Mouse (Mus musculus): ENCODE measurements at regions not wholly inside any gene's neighbourhood (a gene's known extent, or its start where the extent isn't known, plus 50 kb on each side); places are given as distances from the start of the nearest gene placed in this dataset.
A peak's percentile ranks its signal among the peaks of the same experiment; 100 is the strongest.

GRCm38 (mm10) chr16:31508981-31509380, 86.9 kb downstream of the Bdh1 start:
- H3K4me3 ChIP-seq = peak overlapping the region; percentile 26
- peaks cover 27% of the 10 kb centered on the region for H3K4me1 ChIP-seq (replicated peaks)
- H3K9me3 ChIP-seq (replicated peaks) = no peaks in the 10 kb centered on the region
- WGBS = 7% methylated on average over 18 of the region's 18 CpGs
- H3K27me3 ChIP-seq = no peaks in the 10 kb centered on the region
- H3K36me3 ChIP-seq = no peaks in the 10 kb centered on the region
- peak overlapping the region; percentile 57 for H3K4me2 ChIP-seq
- H3K9ac ChIP-seq = peak overlapping the region; percentile 44
- peak overlapping the region; percentile 88 for H3K27ac ChIP-seq
- ATAC-seq (replicated peaks; ENCODE audit: insufficient number of reproducible peaks, insufficient read depth, low FRiP score, low read depth) = peak; percentile 90

GRCm38 (mm10) chr16:31510097-31510496, 88.0 kb downstream of the Bdh1 start:
- Histone ChIP-seq H3K27ac (no peak overlapping the region), H3K9ac (no peak overlapping the region), H3K4me3 (no peak overlapping the region), H3K27me3 (no peaks in the 10 kb centered on the region), H3K4me1 (replicated peaks) (peaks cover 27% of the 10 kb centered on the region), H3K9me3 (replicated peaks) (no peaks in the 10 kb centered on the region), H3K36me3 (no peaks in the 10 kb centered on the region), H3K4me2 (no peak overlapping the region)
- 66% methylated on average over 8 of the region's 8 CpGs for WGBS
- ATAC-seq (replicated peaks; ENCODE audit: insufficient number of reproducible peaks, insufficient read depth, low FRiP score, low read depth) = no peak

- no peak overlapping the region for H3K4me2 ChIP-seq
These were observed 96.7 kb downstream of the Bdh1 start for GRCm38 (mm10) chr16:31518816-31519215.

GRCm38 (mm10) chr16:31520081-31520480, 98.0 kb downstream of the Bdh1 start:
- Histone ChIP-seq H3K9ac (no peak overlapping the region), H3K4me2 (no peak overlapping the region), H3K4me1 (replicated peaks) (no peaks in the 10 kb centered on the region), H3K4me3 (no peak overlapping the region), H3K9me3 (replicated peaks) (no peaks in the 10 kb centered on the region), H3K36me3 (no peaks in the 10 kb centered on the region), H3K27ac (no peak overlapping the region), H3K27me3 (no peaks in the 10 kb centered on the region)
- no peak for ATAC-seq (replicated peaks; ENCODE audit: insufficient number of reproducible peaks, insufficient read depth, low FRiP score, low read depth)
- WGBS = 84% methylated on average over 9 of the region's 9 CpGs

More at GRCm38 (mm10) chr16:31518816-31519215, 96.7 kb downstream of the Bdh1 start:
- no peaks in the 10 kb centered on the region for H3K27me3 ChIP-seq
- H3K9me3 ChIP-seq (replicated peaks) = no peaks in the 10 kb centered on the region
- ATAC-seq (replicated peaks; ENCODE audit: insufficient number of reproducible peaks, insufficient read depth, low FRiP score, low read depth) = no peak
- H3K9ac ChIP-seq = no peak overlapping the region
- 85% methylated on average over 3 of the region's 3 CpGs for WGBS
- no peak overlapping the region for H3K27ac ChIP-seq
- no peak overlapping the region for H3K4me3 ChIP-seq
- H3K36me3 ChIP-seq = no peaks in the 10 kb centered on the region
- no peaks in the 10 kb centered on the region for H3K4me1 ChIP-seq (replicated peaks)

- no peak overlapping the region for H3K4me2 ChIP-seq
- H3K9ac ChIP-seq = no peak overlapping the region
- H3K4me1 ChIP-seq (replicated peaks) = no peaks in the 10 kb centered on the region
- H3K27me3 ChIP-seq = no peaks in the 10 kb centered on the region
- ATAC-seq (replicated peaks; ENCODE audit: insufficient number of reproducible peaks, insufficient read depth, low FRiP score, low read depth) = no peak
- H3K27ac ChIP-seq = no peak overlapping the region
- no peak overlapping the region for H3K4me3 ChIP-seq
- no peaks in the 10 kb centered on the region for H3K36me3 ChIP-seq
- H3K9me3 ChIP-seq (replicated peaks) = no peaks in the 10 kb centered on the region
- 74% methylated on average over 6 of the region's 6 CpGs for WGBS
These were observed 99.7 kb downstream of the Bdh1 start for GRCm38 (mm10) chr16:31521786-31522185.

- no peaks in the 10 kb centered on the region for H3K36me3 ChIP-seq
- 62% methylated on average over 10 of the region's 10 CpGs for WGBS
These were observed 104.7 kb downstream of the Bdh1 start for GRCm38 (mm10) chr16:31526711-31527344.

GRCm38 (mm10) chr16:31528596-31529283, 106.7 kb downstream of the Bdh1 start:
- no peak for ATAC-seq (replicated peaks; ENCODE audit: insufficient number of reproducible peaks, insufficient read depth, low FRiP score, low read depth)
- H3K9ac ChIP-seq = no peak overlapping the region
- no peaks in the 10 kb centered on the region for H3K9me3 ChIP-seq (replicated peaks)
- no peak overlapping the region for H3K4me2 ChIP-seq
- no peaks in the 10 kb centered on the region for H3K27me3 ChIP-seq
- H3K4me1 ChIP-seq (replicated peaks) = peaks cover 7% of the 10 kb centered on the region
- H3K4me3 ChIP-seq = no peak overlapping the region
- no peaks in the 10 kb centered on the region for H3K36me3 ChIP-seq
- H3K27ac ChIP-seq = no peak overlapping the region
- WGBS = 58% methylated on average over 11 of the region's 11 CpGs

More at GRCm38 (mm10) chr16:31526711-31527344, 104.7 kb downstream of the Bdh1 start:
- no peak overlapping the region for H3K9ac ChIP-seq
- no peak overlapping the region for H3K27ac ChIP-seq
- H3K4me2 ChIP-seq = no peak overlapping the region
- no peaks in the 10 kb centered on the region for H3K27me3 ChIP-seq
- H3K4me1 ChIP-seq (replicated peaks) = no peaks in the 10 kb centered on the region
- H3K9me3 ChIP-seq (replicated peaks) = no peaks in the 10 kb centered on the region
- H3K4me3 ChIP-seq = no peak overlapping the region
- no peak for ATAC-seq (replicated peaks; ENCODE audit: insufficient number of reproducible peaks, insufficient read depth, low FRiP score, low read depth)

- ATAC-seq (replicated peaks; ENCODE audit: insufficient number of reproducible peaks, insufficient read depth, low FRiP score, low read depth) = no peak
- no peak overlapping the region for H3K9ac ChIP-seq
- H3K9me3 ChIP-seq (replicated peaks) = no peaks in the 10 kb centered on the region
- H3K4me1 ChIP-seq (replicated peaks) = peaks cover 7% of the 10 kb centered on the region
- H3K36me3 ChIP-seq = no peaks in the 10 kb centered on the region
- no peak overlapping the region for H3K4me2 ChIP-seq
- WGBS = 80% methylated on average over 13 of the region's 13 CpGs
- no peaks in the 10 kb centered on the region for H3K27me3 ChIP-seq
- no peak overlapping the region for H3K27ac ChIP-seq
- H3K4me3 ChIP-seq = no peak overlapping the region
These were observed 107.3 kb downstream of the Bdh1 start for GRCm38 (mm10) chr16:31529284-31529958.

GRCm38 (mm10) chr16:31530090-31530489, 108.0 kb downstream of the Bdh1 start:
- H3K4me3 ChIP-seq = no peak overlapping the region
- no peak overlapping the region for H3K27ac ChIP-seq
- H3K4me1 ChIP-seq (replicated peaks) = peaks cover 7% of the 10 kb centered on the region
- WGBS = 72% methylated on average over 8 of the region's 8 CpGs
- H3K9me3 ChIP-seq (replicated peaks) = no peaks in the 10 kb centered on the region
- H3K9ac ChIP-seq = no peak overlapping the region
- no peaks in the 10 kb centered on the region for H3K36me3 ChIP-seq
- no peaks in the 10 kb centered on the region for H3K27me3 ChIP-seq
- H3K4me2 ChIP-seq = no peak overlapping the region
- ATAC-seq (replicated peaks; ENCODE audit: insufficient number of reproducible peaks, insufficient read depth, low FRiP score, low read depth) = no peak

- Histone ChIP-seq H3K4me3 (no peak overlapping the region), H3K9me3 (replicated peaks) (no peaks in the 10 kb centered on the region), H3K9ac (no peak overlapping the region), H3K4me1 (replicated peaks) (peaks cover 7% of the 10 kb centered on the region), H3K4me2 (no peak overlapping the region), H3K36me3 (no peaks in the 10 kb centered on the region), H3K27me3 (no peaks in the 10 kb centered on the region), H3K27ac (no peak overlapping the region)
- ATAC-seq (replicated peaks; ENCODE audit: insufficient number of reproducible peaks, insufficient read depth, low FRiP score, low read depth) = no peak
- 28% methylated on average over 6 of the region's 6 CpGs for WGBS
These were observed 111.2 kb downstream of the Bdh1 start for GRCm38 (mm10) chr16:31533196-31533777.

- Histone ChIP-seq H3K4me3 (no peak overlapping the region), H3K36me3 (no peaks in the 10 kb centered on the region), H3K27ac (no peak overlapping the region), H3K9me3 (replicated peaks) (no peaks in the 10 kb centered on the region), H3K9ac (no peak overlapping the region), H3K4me1 (replicated peaks) (peaks cover 7% of the 10 kb centered on the region), H3K27me3 (no peaks in the 10 kb centered on the region), H3K4me2 (no peak overlapping the region)
- ATAC-seq (replicated peaks; ENCODE audit: insufficient number of reproducible peaks, insufficient read depth, low FRiP score, low read depth) = no peak
- WGBS = 59% methylated on average over 4 of the region's 4 CpGs
These were observed 112.9 kb downstream of the Bdh1 start for GRCm38 (mm10) chr16:31534923-31535523.

Measured in heart, embryonic 15.5 days (tissue).